In genomic region chr17:24803952-24804951, GRCm38 (mm10) we compare ENCODE assay signal across 8 mouse cellular contexts. TPM values are rescaled to one million over a fixed set of nuclear protein-coding genes. Genes with fewer than 3 reads are reported as not detected.
DNase-seq lines count a peak whose midpoint lies in the region; ATAC-seq lines count a peak whose summit lies in the region.

Gene Meiob, plus strand, starts transcription at chr17:24804289.

- H3K9ac ChIP-seq in hindbrain, embryonic 14.5 days = peak within 1 kb of the TSS; percentile 54

- H3K27me3 ChIP-seq in hindbrain, embryonic 14.5 days (ENCODE audit: control insufficient read depth, insufficient read depth, low read length) = peaks cover 40% of the 10 kb centered on the region

- H3K4me1 ChIP-seq in hindbrain, embryonic 14.5 days (replicated peaks; ENCODE audit: control insufficient read depth, insufficient read depth, low read length) = peaks cover 3% of the 10 kb centered on the region; the same call in 1 of the 2 replicates

- no peaks in the 10 kb centered on the region for H3K36me3 ChIP-seq in hindbrain, embryonic 14.5 days (replicated peaks; ENCODE audit: control insufficient read depth, insufficient read depth)

- under 1% methylated on average over 71 of the region's 71 CpGs for WGBS in hindbrain, embryonic 14.5 days

- intact Hi-C loops in left cerebral cortex, postnatal 25 days (cut with DNase I) = no loop called here

- peak within 1 kb of the TSS; percentile 70 for H3K4me2 ChIP-seq in hindbrain, embryonic 14.5 days (replicated peaks)

- no peaks in the 10 kb centered on the region for H3K9me3 ChIP-seq in hindbrain, embryonic 14.5 days (ENCODE audit: control insufficient read depth, low read length)

- peak within 1 kb of the TSS; percentile 53 for H3K4me3 ChIP-seq in hindbrain, embryonic 14.5 days (replicated peaks; ENCODE audit: low read length)

- no peak within 1 kb of the TSS for H3K27ac ChIP-seq in hindbrain, embryonic 14.5 days

- DNase-seq in T-cell, adult 2 months (ENCODE audit: low spot score) = peak; percentile 52
- DNase-seq in cerebellum, adult 8-10 months = peak; percentile 11
- DNase-seq in forelimb bud, embryonic 11.5 days (ENCODE audit: low read depth, low spot score) = peak; percentile 67
- DNase-seq in hindbrain, embryonic 14.5 days (ENCODE audit: low spot score) = peak; percentile 54
- DNase-seq in left cerebral cortex, postnatal 25 days (ENCODE audit: low spot score in 2 of 2) = peak; percentile 2 to 10
- DNase-seq in right cerebral cortex, postnatal 25 days = peak; percentile 10
- no peak for DNase-seq in adipocyte (ENCODE audit: low spot score)

- ATAC-seq in hindbrain, embryonic 14.5 days (ENCODE audit: low FRiP score) = peak; percentile 46; the same call in 1 of the 2 replicates
- ATAC-seq in megakaryocyte progenitor cell, adult 5-6 weeks (replicated peaks; ENCODE audit: poor library complexity) = peak; percentile 96

RNA-seq across cellular contexts. Expression of gene Meiob, which starts in this region (rescaled TPM):
- not detected in 2 replicates for polyA plus RNA-seq in hindbrain, embryonic 14.5 days (2014; fragmentation: Nextera tagmentation; extraction: Ambion mirVana)
- total RNA-seq in left cerebral cortex, postnatal 25 days (2021) = not detected
- not detected in 2 replicates for total RNA-seq in megakaryocyte progenitor cell, adult 5-6 weeks (2015)
- not detected in 2 replicates for total RNA-seq in megakaryocyte progenitor cell, adult 5-6 weeks (2017)

Comparison
In these comparisons a context has a peak if more than half of its experiments do, and no peak if none do; other contexts are left out.
1. Peak in DNase-seq, ATAC-seq, H3K4me3 ChIP-seq, H3K9ac ChIP-seq and H3K4me2 ChIP-seq in hindbrain, embryonic 14.5 days; RNA of the gene not detected or under 1 TPM.
2. Peak in DNase-seq in left cerebral cortex, postnatal 25 days; RNA of the gene not detected or under 1 TPM.
3. Peak in ATAC-seq in megakaryocyte progenitor cell, adult 5-6 weeks; RNA of the gene not detected or under 1 TPM.